Mouse (Mus musculus): ENCODE results near the gene 9130019O22Rik.
"Not testable (repeated sequence)": the region's sequence is repeated elsewhere in the genome, so short reads cannot be mapped to it uniquely, and the experiment has no call there.

Gene 9130019O22Rik

DNA sequence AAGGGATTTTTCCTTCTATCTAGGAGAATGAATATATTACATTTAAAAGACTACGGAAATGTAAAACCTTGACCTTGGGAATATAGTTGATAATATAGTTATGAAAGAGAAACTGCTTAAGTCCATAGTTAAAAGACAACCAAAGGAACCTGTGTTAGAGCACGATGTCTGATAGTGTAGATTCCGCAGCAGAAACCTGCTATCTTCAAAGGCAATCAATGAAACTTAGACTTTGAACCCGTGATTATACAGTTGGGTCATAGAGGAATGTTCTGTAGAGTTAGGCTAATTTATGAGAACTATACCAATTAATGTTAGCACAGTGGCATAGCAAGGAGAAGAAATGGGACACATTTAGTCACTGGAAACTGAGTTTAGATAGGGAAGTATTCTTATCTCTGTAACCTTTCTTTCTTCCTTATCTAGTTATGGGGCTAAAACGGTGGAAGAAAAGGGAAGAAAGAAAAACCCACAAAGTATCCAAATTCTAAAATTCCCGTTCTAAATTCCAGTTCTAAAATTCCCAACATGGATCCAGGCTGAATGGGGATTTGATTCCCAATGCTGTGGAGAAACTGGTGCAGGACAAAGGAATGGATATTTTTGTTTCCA, 8.6 kb downstream of the 9130019O22Rik start:
- in situ Hi-C loops (cut with MboI, MseI): no loop called here

DNA sequence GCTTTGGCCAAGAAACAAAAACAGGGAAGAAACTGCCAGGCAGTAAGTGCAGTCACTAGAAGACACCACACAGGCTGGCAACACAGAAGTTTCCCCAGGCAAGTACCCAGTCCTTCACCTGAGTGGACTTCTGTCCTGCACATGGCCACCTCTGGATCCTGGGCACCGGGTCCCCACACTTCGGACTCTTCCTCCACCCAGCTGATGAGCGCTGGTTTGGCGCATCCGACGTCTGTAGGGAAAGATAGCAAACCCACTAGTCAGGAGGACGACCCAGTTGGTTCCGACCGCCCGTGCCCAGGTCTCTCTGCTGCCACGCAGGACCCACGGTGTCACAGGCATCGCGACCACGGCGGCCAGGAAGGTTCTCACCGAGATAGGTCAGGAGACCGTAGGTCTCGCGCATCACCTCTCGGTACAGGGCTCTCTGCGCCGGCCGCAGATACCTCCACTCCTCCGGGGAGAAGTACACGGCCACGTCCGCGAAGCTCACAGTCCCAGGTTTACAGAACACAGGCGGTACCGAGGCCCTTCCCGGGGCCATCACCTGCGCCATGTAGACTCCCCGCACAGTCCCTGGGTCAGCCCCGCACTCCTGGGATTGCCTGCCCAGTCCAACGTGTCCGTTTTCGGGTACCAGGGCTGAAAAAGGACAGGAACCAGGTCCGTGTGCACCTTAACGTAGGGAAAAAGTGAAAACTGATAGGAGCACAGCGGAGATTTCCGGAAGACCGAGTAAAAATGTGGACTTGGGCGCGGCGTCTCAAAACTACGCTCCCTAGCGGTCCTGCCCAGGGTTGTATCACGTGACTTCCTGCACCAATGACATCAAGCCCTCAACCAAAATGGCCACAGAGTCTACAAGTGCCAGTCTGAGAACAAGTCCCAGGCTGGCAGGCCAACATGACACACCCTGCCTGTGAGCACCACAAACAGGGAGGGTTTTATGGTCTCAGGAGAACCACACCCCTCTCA, 11.4 kb downstream of the 9130019O22Rik start, which contains the start of gene Zfp747:
Gene Zfp747 (minus strand): TSS at position 780 of the 975 bp plus-strand sequence.
- in situ Hi-C loops (cut with MboI, MseI): not testable (repeated sequence)

DNA sequence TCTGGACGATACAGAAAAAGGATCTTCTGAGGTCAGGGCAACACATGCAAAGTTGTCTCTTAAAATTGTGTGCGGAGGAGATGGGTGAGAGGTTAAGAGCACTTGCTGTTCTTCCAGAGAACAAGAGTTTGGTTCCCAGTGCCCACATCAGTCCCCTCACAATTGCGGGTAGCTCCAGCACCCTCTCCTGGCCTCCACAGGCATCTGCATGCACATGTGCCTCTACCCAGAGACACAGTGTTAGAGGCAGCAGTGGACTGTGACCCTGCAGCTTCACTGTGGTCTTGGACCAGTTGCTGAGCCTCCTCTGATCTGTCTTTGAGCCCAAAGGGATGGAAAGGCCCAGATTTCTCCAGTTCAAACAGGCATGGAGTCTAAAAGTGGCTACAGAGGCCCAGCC, 15.1 kb downstream of the 9130019O22Rik start:
- in situ Hi-C loops (cut with MboI, MseI): not testable (repeated sequence)

DNA sequence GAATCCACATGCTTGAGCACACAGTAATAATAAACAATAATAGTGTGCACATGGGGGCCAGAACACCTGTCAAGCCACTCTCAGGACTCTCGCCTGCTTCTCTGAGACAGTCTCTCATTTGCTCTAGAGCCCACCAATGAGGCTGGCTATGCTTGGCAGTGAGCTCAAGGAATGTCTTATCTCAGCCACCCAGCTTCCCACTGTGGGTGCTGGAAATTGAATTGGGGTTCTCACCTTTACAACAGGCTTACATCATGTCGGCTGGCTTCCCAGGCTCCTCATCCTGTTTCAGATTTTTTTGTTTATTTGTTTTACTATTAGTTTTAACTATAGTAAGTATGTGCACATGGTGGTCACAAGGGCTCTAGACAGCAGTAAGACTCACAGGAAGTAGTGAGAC, 15.8 kb downstream of the 9130019O22Rik start:
- in situ Hi-C loops (cut with MboI, MseI): no loop called here

DNA sequence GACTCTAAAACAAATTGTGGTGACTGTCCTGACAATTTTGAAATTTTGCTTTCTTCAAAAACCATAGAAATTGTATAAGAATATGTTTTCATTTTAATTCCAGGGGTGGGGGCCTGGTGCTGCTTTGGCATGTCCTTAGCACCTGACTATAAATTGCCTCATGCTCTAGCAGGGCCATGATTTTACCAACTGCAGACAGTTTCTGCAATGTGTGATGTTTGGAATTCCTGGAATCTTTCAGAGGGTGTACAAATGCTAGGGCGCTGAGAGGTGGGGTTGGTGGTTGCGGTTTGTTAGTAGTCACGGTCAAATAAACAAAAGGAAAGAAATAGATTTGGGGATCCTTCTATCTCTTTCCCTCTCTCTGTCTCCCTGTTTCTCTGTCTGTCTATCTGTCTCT, 20.7 kb downstream of the 9130019O22Rik start:
- in situ Hi-C loops (cut with MboI, MseI): loop anchor here (5.0 kb wide), 1 partner anchor 36 kb away; no protein-coding TSS in a partner anchor

DNA sequence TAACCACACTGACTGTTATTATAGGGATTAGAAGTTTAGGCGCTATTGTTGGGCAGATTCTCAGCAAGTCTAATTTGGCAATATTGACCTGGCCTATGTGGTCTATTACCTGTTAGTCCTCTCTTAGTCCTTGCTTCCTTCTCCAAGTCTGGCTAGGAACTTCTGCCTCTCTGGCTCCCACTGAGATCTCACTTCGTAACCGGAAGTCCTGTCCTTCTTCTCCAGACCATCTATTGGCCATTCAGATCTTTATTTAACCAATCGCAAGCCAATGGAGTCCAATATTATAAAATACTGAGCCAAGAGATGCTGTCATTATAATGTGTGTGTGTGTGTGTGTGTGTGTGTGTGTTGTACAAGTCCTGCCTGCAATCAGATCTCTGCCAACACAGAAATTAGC, 22.8 kb downstream of the 9130019O22Rik start:
- in situ Hi-C loops (cut with MboI, MseI): no loop called here

DNA sequence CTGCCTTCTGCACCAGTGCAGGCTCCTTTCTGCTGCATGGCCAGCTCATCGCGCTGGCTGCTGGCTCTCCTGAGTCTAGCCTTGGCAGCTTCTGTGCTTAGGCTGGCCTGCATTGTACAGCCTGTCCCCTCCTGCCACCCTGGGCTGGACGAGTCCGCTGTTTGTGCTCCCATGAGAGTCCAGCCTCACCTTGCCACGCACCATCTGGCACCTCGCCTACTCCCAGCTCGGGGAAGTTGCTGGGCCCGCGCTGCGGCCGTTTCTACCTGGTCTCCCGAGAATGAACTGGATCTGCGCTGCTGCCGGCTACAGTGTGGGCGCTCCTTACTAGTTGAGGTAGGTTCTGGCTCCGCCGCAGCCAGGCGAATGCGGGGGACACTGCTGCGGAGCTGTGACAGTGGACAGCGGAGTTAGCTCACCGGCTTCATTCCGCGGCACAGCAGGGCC, 23.5 kb downstream of the 9130019O22Rik start:
- in situ Hi-C loops (cut with MboI, MseI): no loop called here

DNA sequence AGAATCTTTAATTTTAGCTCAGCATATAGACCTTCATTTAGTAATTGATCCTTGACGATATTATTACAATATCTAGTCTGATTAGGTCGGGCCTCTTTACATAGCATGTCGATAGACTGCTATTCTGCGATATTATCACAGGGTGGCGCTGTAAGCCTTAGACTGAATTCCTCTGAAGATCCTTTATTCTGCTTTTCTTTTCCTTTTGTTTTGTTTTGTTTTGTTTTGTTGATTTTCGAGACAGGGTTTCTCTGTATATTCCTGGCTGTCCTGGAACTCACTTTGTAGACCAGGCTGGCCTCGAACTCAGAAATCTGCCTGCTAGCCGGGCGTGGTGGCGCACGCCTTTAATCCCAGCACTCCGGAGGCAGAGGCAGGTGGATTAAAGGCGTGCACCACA, 24.5 kb downstream of the 9130019O22Rik start:
- in situ Hi-C loops (cut with MboI, MseI): not testable (repeated sequence)

DNA sequence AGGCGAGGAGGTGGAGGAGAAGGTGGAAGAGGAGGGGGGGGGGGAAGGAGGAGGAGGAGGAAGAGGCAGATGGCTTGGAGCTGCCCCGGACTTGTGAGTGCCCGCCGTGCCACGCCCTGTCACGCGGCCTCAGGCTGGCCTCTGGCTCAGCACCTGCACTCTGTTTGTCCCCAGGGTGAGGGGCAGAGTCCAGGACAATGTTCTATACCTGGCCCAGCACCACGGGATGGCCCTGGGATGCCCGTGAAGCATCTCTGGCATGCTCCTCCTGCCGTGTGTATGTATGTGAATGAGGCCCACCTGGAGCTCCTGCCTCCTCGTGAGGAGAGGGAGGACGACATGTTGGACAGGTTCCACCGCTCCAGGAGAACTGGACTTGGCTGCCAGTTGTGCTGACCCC, 25.5 kb downstream of the 9130019O22Rik start:
- in situ Hi-C loops (cut with MboI, MseI): no loop called here

DNA sequence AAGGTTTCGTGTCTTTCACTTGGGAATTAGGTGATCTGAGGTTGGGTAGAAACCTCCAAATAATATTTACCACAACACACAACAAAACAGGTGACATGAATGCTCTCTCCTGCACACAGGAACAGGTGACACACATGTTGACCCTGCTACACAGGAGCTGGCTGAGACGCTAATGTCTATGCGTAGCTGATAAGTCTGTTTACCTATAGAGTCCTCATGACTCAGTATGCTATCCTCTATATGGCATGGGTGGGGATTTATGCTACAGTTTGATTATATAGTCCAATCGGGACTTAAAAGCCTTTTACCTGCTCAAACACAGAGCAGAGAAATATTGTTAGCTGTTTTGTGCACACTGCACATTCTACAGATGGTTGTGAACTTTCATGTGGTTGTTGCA, 26.7 kb downstream of the 9130019O22Rik start:
- in situ Hi-C loops (cut with MboI, MseI): no loop called here

DNA sequence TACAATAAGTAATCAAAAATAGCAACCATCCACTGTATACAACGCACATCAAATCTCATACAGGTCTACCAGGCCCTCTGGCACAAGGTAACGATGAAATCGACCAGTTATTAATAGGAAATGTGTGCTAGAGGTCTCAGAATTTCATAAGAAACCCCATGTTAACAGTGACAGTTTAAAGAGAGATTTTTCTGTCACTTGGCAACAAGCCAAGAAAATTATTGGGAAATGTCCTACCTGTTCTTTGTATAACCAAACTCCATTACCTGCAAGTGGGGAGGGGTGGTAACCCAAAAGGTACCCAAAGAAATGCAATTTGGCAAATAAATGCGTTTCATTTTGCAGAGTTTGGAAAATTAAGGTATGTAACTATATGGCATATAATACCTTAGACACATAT, 28.5 kb downstream of the 9130019O22Rik start:
- in situ Hi-C loops (cut with MboI, MseI): no loop called here

DNA sequence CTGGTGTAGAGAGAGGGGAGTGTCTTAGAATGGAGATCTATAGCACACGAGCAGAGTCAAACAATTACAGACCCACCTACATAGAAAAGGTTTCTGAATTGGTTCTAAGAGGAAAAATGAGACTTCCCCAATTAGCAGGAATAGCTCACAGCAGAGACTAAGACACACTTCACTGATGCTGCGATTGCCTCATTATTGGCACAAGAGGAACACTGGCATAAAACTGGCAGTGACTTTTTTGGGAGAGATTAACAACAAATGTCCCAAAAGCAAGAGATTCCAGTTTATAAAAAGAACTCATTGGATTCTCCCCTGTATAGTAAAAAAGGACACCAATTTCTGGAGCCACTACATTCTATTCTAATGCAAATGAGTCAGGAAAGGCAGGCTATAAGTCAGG, 29.1 kb downstream of the 9130019O22Rik start:
- in situ Hi-C loops (cut with MboI, MseI): no loop called here

DNA sequence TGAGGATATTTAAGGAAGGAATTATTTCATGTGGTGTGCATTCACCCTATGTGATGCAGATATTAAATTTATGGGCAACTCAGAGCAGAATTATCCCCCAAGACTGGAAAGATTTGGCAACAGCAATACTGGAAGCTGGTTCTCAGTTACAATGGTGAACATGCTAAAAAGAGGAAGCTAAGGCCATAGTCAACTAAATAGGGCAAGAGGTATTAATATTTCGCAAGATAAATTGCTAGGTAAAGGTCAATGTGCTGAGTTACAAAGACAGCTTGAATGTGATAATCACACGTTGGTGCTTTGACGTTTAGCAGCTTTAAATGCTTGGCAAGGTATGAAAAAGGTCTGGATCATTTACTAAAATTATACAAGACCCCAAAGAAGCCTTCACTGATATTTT, 31.2 kb downstream of the 9130019O22Rik start:
- in situ Hi-C loops (cut with MboI, MseI): no loop called here

DNA sequence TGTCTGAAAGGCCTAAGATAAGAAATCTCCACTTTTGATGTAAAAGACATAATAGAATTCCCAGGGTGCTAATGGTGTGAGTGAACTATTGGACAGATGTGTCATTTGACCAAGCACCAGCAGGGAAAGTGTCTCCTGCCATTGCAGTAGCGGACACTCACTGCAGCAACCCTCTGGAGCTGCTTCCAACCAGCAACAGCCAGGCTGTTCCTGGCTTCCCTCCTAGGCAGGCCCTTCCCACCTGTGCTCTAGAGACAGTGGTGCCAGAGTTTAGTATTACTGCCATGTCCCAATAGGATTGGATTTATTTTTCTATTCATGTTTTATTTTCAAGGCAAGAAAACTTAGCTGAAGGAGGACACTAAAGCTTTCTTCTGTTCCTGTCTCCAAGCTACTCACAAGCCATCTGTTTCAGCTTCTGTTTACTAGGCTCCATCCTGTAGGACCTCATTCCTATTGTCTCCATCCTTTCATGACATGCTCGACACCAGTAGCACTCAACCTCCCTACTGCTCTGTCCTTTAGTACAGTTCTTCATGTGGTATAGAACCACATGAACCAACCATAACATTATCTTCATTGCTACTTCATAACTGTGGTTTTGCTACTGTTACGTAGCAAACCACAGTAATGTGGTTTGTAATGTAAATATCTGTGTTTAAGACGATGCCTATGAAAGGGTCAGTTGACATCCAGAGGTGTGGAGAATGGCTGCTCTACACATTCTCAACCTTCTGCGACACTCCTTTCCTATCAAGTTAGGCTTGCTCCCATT, 35.5 kb downstream of the 9130019O22Rik start:
- in situ Hi-C loops (cut with MboI, MseI): no loop called here

DNA sequence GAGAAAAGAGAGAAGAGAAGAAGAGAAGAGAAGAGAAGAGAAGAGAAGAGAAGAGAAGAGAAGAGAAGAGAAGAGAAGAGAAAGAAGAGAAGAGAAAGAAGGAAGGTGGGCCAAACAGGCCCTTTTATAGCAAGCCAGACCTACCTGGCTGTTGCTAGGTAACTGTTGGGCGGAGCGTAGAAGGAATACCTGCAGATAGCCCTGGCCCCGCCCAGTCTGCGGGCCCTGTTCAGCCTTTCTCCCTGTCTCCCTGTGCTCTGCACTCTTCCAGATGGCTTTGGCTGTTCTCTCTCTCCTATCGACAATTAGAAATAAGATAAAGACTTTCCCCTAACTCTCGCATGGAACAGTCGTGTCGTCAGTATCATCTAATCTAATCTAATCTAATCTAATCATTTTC, 40.3 kb downstream of the 9130019O22Rik start:
- in situ Hi-C loops (cut with MboI, MseI): no loop called here

DNA sequence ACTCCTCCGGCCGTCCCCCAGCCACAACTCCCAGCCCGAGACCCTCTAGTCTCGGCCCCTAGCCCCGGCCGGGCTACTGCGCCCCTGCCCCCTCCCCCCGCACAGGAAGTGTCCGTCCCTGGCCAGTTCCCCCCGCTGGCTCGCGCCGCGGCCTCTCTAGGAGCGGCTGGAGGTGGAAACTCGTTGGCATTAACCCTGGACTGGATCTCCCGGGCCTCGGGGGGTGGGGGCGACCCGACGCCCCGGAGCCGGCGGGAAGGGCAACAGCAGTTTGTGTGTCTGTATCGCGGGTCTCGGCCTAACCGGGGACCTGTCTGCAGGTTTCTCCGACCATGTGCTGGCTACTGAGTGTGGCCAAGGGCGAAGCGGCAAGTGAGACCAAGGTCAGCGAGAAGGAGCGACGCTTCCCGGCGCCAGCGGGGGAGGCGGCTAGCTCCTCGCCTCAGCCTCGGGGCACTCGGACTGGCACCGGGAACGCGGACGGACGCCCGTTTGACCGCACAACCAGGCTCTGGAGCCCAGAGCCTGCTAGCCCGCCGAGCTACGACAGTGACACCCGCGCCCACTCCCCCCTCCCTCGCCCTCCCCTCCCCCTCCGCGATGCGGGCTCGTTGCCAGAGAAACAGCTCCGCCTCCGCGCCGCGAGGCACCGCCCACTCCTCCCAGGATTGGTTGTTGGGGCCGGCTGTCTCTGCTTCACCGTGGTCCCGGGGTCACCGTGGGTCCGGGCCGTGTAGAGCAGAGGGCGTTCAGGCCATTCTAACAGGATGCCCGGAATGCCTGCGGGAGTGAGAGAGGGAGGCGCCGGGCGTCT, 41.2 kb downstream of the 9130019O22Rik start, which contains the start of gene Zfp768:
Gene Zfp768 (minus strand): TSS at position 78 of the 814 bp plus-strand sequence.
- in situ Hi-C loops (cut with MboI, MseI): no loop called here

DNA sequence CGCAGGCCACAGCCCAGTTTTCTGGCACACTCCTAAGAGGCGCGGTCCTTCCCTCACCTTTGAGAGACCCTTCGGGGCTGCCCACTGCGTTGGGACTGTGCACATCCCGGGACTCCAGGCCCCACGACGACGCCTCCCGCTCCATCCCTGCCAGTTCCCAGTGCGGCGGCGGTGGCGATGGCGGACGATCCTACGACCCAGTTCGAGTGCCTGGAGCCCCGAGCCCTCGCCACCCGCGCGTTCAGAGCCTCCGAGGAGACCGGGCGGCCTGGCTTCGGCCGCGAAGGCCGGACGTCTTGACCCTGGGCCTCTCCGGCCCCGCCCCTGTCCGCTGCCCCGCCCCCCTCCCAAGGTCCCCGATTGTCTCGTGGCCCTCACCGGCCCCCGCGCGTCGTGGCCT, 41.9 kb downstream of the 9130019O22Rik start:
- in situ Hi-C loops (cut with MboI, MseI): no loop called here

DNA sequence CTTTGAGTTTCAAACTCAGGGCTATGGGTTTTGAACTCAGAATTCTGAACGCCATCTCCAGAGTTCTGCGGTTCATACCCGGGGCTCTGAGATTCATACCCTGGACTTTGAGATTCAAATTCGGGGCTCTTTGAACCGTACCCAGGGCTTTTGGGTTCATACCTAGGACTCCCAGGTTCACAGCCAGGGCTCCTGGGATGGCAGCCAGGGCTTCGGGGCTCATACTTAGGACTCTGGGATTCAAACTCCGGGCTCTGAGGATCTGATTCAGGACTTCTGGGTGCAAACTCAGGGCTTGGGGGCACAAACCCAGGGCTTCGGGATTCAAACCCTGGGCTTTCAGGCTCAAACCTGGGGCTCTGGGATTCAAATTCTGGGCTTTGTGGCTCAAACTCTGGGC, 42.6 kb downstream of the 9130019O22Rik start:
- in situ Hi-C loops (cut with MboI, MseI): no loop called here

DNA sequence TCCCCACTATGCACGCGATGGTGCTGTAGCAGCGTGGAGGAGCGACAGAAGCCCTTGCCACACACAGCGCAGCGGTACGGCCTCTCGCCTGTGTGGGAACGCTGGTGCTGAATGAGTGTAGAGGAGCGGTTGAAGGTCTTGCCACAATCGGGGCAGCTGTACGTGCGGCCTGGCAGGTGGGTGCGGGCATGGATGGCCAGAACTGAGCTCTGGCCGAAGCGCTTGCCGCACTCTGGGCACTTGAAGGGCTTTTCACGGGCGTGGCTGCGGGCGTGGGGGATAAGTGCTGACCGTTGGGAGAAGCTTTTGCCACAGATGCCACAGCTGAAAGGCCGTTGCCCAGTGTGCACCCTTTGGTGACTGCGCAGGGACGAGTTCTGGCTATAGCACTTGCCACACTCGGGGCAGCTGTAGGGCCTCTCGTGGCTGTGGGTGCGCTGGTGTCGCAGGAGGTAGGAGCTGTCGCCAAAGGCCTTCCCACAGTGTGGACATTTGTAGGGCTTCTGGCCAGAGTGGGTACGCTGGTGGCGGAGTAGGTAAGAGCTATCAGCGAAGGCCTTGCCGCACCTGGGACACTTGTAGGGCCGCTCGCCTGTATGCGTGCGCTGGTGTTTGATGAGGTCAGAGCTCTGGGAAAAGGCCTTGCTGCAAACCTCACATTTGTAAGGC, 43.5 kb downstream of the 9130019O22Rik start:
- in situ Hi-C loops (cut with MboI, MseI): no loop called here

DNA sequence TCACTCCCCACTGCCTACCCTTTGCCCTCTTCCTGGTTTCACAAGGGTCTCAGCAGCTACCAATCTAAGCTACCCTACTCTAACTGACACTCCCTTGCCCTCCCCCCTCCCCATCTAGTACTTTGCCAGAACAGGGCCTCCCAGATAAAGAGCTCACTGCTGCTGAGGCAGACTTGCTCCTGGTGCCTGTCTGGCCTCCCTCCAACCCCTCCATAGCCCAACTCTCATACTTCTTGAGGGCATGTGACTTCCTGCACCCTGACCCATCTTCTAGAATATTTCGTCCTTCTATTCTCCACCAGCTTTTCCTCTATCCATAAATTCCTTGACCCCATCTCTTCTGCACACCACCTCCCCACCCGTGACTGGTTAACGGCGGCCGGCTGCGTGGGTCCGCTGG, 44.1 kb downstream of the 9130019O22Rik start:
- in situ Hi-C loops (cut with MboI, MseI): no loop called here
